Mouse (Mus musculus) ovary, postnatal 10 days (tissue): ENCODE data around the gene Agbl1.

Experiments
- DNase-seq: peaks from one replicate; pipeline ENCODE4 v3.0.0; 2022; ENCODE audit warnings: low spot score

Agbl1 gene

DNA sequence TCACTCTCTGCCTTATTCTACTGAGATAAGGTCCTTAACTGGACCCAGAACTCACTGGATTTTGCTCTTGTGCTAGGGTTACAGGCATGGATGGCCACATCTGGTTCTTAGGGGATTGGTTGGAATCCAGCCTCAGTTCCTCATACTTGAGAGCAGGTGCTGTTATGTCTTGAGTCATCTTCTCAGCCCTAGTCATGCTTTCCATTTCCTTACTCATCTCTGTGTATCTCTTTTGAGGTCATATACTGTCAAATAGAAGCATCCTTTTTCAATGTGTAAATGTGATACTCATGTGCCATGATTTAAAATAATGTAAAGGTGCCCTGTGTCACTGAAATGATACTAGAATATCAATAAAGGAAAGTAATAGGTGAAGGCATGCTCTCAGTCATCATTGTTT lies 705.5 kb downstream of the Agbl1 start:
- no peak for DNase-seq

DNA sequence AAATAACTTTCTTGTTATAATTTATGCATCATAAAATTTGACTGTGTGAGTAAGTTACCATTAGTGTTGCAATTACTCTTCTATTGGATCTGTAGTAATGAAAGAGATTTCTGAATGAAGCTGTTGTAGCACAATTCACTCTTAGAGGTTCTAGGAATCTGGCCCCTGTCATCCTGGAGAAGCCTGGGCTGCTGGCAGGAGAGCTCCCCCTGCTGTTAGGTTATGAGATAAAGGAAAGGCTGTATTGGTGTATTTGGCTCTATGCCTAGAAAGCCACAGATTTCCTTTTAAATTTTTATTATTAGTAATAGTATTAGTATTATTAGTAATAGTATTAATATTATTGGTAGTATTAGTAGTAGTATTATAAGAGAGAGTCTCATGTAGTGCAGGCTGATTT lies 711.8 kb downstream of the Agbl1 start:
- DNase-seq, result no peak

DNA sequence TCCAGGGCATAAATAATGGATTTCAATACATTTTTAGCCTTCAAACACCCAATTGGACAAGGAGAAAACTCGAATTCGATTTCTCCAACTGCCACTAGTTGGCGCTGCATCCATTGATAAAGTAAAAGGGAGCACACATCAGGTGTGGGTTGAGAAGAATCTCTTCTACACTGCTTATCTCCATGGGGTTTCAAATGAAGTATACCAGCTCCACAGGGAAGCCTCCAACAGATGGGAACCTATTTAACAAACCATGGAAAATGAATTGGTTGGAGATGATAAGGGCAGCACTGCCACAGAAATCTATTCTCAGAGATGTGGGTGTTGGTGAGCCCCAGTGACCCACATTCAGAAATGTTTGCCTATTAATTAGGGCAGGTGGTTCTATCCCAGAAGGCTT lies 741.6 kb downstream of the Agbl1 start:
- DNase-seq, result no peak

DNA sequence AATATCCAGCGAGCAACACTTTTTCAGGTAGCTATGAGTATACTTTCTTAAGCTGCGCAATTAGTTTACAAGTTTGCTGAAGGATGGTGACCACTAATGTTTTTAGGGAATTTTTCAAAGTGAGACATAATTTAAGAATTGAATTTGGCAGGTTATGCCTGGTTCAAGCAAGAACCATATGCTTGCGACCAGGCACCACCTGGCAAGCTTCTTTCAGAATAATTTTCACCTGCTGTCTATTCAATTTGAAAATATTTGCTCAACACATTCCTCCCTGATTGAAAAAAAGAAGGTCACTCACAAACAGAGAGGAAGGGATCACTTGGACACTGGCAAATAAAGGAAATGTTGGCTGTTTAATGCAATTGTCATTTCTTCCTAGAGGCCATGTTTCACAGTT lies 779.9 kb downstream of the Agbl1 start:
- no peak for DNase-seq

DNA sequence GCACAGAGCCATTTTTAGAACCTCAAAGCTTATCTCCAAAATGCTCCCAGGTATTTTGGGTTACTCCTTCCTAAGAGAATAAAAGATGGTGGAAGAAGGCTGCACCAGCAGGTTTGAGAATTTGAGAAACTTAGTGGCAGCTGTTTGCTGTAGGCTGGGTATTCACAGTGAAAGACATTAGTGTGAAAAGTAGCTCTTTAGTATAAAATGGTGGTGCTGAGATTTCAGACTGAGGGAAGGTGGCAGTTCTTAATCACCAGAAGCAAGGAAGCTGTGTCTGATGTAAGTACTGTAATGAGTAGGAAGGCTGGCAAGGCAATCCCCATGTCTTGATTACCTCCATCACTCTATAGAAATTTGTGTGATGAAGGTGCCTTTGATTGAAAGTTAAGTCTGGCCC lies 799.3 kb downstream of the Agbl1 start:
- no peak for DNase-seq

DNA sequence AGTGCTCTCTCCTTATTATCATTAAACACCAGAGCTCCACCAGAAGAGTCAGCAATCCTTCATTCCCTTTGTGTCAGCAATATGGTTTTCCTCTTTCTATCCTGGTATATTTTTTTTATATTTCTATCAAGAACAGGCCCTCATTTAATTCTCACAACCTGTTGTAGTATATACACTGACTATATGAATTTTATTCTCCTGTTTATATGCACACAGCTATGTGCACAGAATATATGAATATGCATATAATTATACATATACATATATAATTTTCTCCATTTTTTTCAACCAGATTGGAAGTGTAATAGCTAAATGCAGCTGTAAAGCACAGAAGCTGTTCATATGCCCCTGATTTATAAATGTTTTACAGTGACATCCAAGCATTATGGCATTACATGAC lies 846.3 kb downstream of the Agbl1 start:
- DNase-seq, result no peak

DNA sequence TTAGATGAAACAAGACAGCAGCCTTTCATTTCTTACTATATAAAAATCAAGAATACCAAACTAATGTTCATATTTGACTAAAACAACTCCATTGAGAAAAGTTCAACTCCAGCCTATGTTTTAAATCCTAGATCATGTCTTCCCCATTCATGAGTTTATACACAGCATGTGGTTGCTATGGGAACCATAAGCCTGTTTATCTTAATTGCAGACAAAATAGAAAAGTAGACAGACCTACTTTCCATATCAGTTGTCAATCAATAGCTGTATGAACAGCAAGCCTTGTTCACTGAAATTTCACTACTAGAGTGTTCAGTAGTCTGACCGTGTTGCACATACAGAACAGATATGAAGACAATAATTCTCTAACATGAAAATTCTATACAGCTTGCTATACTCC lies 857.6 kb downstream of the Agbl1 start:
- no peak for DNase-seq

DNA sequence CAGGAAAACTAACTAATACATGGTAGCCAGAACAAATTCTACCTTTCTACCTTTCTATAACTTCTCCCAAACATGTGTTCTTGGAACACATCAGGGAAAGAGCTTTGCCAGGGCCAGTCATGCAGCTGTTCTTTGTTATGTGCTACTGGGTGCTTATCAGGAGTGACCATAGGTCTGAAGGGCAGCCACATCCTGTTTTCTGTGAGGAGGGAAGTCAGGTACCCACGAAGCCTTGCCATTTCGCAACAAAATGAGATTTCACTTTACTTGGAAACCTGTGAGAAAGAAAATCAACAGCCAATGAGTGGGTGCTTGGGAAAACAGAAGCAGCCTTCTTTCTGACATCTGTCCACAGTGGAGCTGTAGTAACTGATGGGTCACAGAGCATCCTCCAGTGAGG lies 865.5 kb downstream of the Agbl1 start:
- no peak for DNase-seq

DNA sequence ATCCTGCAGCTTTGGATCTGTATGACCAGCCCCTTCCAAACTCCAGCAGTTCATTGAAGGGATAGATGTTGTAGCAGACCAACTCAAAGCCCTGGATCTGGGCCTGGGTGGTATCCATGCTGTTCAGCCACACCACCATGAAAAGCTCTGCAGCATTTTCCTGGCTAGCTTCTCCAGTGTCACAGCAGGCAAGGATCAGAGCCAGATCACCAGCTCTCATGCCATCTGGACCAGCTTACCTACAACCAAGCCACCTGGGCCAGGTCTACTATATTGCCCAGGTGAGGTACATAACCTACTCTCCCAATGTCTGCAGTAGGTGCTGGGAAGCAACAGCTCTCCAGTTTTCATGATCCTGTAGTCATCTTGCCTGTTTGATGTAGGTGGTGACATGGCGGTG lies 884.3 kb downstream of the Agbl1 start:
- no peak for DNase-seq

DNA sequence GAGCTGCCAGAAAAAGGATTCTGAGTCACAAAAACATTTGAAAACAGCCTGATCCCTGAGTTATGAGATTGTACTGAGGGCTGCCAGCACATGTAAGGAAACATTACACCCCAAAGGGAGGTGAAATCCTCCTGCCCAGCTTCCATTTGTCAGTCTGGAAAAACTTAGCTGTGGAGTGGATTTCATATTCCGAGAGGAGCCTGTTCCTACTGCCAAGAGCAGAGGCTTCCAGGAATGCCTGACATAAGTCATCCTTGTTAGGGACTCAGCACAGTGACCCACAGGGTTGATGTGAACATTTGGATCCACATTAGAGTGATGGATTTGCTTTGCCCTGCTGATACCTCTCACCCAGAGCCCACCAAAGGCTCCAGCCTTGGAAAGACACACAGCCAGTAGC lies 899.4 kb downstream of the Agbl1 start:
- DNase-seq, result no peak

DNA sequence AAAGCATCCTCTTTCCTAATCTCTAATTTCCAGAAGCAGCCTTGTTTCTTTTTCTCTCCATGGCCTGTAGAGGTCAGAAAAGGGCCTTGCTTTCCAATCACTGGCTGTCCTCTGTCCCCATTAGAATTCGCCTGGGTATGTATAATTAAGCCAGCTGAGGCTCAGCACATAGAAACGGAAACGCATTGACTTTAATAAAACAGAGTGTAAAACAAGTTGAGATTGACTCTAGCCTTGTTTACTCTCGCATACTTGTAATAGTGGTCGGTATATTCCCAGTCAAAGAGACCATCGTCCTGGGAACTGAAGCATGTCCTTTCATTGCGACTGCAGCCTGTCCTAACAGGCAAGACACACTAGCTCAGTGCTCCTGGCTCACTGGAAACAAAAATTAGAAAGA lies 902.3 kb downstream of the Agbl1 start:
- no peak for DNase-seq

DNA sequence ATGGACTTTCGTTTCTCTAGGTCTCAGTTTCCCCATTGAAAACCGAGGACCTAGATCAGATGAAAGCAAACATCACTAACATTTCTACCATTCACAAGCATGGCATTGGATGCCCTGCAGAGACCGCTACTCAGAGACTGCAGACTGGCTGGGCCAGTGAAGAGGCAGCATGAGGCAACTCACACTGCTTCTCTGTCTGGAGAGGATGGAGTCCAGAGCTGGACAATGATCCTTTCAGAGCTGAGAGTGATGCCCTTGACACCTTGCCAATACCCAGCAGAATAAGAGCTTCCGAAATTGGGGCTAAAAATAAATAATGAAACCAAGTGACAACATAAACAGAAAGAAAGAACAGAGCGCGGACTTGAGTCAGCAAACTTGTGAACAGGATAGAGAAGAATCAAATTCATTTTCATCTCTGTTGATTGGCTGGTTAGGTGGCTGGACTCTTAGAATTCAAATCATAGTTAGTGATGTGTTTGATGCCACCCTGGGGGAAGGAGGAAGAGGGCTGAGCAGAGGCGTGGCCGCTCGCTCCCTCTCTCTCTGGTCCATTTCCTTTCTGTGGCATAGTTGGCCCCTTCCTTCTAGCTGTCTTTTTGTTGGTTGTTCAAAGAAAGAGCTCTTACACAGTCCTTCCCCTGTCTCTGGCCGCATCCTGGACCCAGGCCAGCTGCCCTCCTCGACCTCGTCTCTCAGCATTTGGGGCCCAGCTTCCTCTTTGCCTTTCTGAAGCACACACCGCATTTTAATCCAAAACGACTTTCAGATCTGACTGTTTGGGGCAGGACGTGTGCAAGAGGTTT lies 903.1 kb downstream of the Agbl1 start:
- no peak for DNase-seq

DNA sequence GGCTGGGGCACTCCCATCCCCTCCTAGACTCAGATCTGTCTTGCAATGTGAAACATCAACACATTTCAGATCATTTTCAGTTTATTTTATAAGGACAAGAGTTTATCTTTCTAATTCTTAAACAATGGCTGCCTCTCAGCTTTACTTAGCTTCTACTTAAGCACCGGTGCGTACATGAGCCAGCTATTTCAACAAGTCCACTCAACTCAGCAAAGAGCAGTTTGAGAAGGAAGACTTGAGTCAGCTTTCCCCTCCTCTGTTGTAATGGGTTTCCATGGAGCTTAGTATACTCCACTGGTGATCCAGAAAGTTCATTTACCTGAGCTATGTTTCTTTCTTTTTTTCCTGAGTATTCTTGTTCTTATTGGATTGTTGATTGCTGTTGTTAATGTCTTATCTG lies 905.2 kb downstream of the Agbl1 start:
- no peak for DNase-seq

DNA sequence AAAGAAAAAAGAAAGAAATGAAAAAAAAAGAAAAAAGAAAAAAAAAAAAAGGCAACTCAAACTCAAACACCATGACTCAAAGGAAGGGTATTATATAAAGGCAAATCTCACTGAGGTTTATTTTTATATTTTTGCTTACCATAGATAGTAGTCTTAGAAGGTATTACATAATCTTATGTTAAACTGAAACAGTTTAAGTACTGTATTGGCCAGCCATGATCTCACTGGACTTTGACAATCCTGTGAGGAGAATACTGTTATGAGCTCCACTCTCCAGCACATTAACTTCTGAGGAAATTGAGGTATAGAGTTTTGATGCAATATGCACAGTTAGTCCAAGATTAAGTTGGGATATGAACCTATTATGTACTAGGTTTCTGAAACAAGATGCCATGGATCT lies 909.0 kb downstream of the Agbl1 start:
- no peak for DNase-seq

DNA sequence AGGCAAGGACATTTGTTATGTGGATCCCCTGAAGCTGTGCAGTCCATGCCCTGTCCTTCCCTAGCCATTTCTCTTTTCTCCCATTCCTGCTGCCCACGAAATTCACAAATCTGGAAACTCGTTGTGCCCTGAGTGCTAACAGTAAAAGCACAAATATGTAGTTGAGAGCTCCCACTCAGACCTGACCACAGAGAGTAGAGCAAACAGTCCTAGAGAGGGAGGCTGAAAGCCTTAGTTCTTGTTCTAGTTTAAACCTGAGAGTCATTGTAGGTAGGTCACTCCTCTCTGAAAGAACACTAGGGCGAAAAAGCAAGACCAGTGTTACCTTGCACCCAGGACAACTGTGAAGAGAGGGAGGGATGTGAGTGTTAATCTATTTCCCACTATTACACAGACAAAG lies 917.8 kb downstream of the Agbl1 start:
- DNase-seq, result no peak

DNA sequence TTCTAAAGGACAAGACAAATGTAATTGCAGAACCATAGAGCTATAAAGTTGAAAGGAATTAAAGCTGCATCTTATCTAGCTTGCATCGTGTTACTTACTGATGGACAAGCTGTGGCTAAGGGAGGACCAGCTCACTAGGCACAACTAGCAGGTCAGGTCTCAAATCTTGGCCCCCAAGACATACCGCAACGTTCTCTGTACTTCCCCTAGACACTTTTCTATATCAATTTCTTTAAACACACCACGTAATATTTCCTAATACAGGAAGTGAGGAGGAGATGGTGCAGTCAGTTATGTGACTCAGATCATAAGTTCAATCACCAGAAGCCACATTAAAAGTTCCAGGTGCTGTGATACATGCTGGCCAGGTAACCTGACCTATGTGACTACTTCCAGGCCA lies 919.1 kb downstream of the Agbl1 start:
- DNase-seq, result no peak

DNA sequence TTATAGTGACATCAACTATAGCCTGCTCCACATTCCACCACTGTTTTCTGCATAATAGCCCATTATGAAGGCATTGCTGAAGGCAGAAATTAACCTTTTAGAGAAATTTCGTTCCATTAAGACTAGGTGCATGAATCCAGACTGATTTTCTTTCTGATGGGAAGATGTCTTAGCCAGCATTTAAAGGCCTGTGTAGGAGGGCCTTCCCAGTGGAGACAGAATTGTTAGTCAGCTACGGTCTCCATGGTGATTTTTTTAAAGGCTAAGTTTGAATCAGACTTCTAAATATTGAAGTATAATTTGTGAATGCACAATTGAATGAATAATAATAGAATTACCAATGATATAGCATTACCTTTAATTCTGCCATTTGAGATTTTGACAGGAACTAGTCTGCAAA lies 920.2 kb downstream of the Agbl1 start:
- DNase-seq, result no peak

DNA sequence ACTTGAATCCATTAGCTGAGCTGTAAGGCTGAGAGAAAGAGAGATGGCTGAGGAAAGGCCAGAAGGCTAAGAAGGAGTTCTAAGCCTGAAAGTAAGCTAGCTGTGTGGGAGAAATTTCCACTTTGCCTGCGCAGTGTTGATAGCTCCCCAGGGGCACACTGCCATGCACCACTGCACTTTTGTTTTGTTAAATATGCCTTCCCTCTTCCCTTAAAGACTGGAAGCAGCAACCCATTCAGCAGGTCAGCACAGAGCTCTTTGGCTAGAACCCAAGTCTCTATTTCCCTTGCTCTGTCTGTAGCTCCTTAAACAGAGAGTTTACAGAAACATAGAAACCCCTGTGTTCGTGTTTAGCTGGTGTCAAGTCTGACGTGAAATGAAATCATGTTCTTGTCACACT lies 922.7 kb downstream of the Agbl1 start:
- no peak for DNase-seq

DNA sequence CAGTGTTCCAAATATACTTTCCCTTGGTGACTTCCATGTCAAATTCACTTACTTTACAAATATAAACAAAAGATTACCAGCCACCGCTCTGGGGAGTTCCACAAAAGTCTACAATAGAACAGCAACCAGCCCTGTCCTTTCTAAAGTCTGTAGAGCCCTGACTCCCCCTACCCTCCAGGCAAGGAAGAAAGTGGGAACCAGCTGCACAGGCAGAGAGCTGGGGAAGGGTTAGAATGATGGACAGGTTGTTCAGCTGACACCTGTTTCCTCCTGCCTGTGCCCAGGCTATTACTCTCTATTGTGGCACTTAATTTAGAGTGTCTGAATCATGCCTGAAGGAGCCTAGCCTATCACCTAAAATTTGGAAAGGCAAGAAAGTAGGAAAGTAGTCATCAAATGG lies 923.2 kb downstream of the Agbl1 start:
- DNase-seq, result no peak

DNA sequence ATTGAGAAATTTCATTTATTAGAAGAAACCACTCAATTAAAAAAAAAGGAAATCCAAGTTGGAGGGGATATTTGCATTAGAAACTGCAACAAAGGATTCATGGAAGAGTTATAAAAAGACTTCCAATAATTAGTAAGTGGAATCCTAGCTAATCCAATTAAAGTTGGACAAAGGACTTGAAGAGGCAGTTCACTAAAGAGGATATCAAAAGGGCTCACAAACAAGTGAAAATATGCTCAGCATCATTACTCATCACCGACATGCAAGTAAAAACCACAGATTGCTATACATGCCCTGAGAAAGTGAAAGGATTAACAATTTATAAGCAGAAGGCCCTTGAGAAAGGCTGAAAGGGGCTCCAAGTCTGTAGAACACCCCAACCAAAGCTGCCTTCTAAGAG lies 935.2 kb downstream of the Agbl1 start:
- DNase-seq, result no peak
